Mouse (Mus musculus) subcutaneous adipose tissue, adult 2 months (tissue): Measurements from ENCODE around the gene Aldh3b3. TPM values are rescaled to one million over a fixed set of nuclear protein-coding genes. Genes with fewer than 3 reads are reported as not detected.

ENCODE experiments used
- polyA plus RNA-seq: library from polyadenylated mRNA; depleted of rRNA; stranded (reverse); fragments of >200 nt; gene quantifications from 2 replicates; pipeline ENCODE4 v1.2.3, GENCODE M21; 2012; ENCODE audit warnings: low replicate concordance; rRNA removed

Aldh3b3 gene
- 0.50 and 1.5 TPM in 2 replicates for polyA plus RNA-seq

GRCm38 (mm10) chr19:3958470-3958869 lies at the start of gene Aldh3b3:
Gene Aldh3b3, plus strand, starts transcription at chr19:3958645.

GRCm38 (mm10) chr19:3912337-3913204 lies 45.9 kb upstream of the Aldh3b3 start, which contains the start of gene Ndufs8:
Gene Ndufs8, minus strand, starts transcription at chr19:3912774.

GRCm38 (mm10) chr19:3929211-3929941 lies 29.1 kb upstream of the Aldh3b3 start, which contains the start of gene Aldh3b1:
Gene Aldh3b1, minus strand, starts transcription at chr19:3929808.

GRCm38 (mm10) chr19:3935032-3935895 lies 23.2 kb upstream of the Aldh3b3 start, which contains the start of gene Unc93b1:
Gene Unc93b1, plus strand, starts transcription at chr19:3935186.

DNA sequence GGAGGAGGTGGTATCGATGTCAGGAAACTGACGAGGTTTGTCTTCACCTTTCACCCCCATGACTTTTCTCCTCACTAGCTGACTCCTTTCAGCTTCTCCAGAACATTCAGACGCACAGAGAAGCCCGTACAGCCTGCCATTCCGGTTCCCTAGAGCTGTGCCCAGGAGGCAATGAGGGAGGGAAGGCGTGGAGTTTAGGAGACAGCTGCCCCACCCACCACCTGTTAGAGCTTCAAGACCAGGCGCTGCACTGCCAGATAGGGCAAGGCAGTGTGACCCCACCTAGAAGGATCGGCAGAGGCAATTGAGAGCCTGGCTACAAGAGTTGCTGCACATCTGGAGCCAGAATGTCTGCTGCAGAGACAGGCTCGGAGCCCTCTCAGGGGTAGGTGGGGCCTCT lies 13.8 kb downstream of the Aldh3b3 start, which contains the start of gene Aldh3b2:
Aldh3b2 (plus strand) TSS at position 100 of the 400 bp plus-strand sequence.

GRCm38 (mm10) chr19:3986334-3986733 lies 27.9 kb downstream of the Aldh3b3 start, which contains the start of gene Acy3:
Gene Acy3, plus strand, starts transcription at chr19:3986570.

DNA sequence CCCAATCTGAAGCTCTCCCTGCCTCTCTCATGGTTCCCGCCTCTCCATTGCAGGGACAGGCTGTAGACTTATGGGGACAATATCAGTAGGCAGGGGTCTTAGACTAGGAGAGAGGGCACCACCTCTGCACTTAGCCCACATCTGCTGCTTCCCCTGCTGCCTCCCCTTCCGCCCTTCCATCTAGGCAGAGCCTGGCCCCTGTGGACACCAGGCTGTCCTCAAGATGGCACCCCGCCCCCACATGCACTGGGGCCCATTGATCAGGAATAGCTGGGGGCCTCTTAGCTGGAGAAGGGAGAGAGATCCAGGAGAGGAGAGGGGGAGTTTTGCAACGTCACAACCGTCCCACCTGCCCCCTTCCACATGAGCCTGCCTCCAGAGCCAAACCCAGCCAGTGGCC lies 34.0 kb downstream of the Aldh3b3 start, which contains the start of gene Tbx10:
Tbx10 (plus strand) TSS at position 337 of the 400 bp plus-strand sequence.

DNA sequence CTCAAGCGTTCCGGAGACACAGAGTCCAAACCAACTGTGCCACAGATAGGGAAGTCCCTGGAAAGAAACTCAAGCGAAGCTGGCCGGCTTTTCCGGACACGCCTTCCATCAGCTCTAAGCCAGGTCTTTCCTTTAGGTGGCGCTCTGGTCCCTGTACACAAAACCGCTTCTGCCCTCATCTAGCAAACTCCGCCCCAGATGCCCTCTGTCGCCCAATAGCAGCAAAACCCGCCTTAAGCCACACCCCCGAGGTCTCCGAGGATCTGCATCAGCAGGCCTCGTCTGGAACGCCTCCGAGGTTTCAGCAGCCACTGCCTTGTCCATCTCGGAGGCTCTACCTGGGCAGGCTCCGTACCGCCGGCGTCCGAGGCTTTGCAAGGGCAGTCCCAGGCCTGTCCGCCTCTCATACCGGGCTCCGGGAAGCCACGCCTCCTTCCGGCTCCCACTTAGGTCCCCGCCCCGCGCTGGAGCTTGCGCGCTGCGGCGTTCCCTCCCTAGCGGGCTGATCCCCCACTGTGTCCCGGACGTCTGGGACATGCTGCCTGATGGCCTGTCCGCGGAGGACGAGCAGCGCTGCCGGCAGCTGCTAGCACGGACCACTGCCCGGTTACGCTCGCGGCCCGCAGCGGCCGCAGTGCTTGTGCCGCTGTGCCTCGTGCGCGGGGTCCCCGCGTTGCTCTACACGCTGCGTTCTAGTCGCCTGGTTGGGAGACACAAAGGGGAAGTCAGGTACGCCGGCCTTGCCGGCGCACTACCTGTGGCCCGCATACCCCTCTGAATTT lies 41.9 kb downstream of the Aldh3b3 start, which contains the start of the genes Nudt8 and Gm49405:
Nudt8 (plus strand) TSS at position 462 of the 782 bp plus-strand sequence.
Gm49405 (plus strand) TSS at position 508 of the 782 bp plus-strand sequence.

GRCm38 (mm10) chr19:4003112-4003511 lies 44.7 kb downstream of the Aldh3b3 start, which contains the start of gene Doc2g:
Gene Doc2g, plus strand, starts transcription at chr19:4003313.

DNA sequence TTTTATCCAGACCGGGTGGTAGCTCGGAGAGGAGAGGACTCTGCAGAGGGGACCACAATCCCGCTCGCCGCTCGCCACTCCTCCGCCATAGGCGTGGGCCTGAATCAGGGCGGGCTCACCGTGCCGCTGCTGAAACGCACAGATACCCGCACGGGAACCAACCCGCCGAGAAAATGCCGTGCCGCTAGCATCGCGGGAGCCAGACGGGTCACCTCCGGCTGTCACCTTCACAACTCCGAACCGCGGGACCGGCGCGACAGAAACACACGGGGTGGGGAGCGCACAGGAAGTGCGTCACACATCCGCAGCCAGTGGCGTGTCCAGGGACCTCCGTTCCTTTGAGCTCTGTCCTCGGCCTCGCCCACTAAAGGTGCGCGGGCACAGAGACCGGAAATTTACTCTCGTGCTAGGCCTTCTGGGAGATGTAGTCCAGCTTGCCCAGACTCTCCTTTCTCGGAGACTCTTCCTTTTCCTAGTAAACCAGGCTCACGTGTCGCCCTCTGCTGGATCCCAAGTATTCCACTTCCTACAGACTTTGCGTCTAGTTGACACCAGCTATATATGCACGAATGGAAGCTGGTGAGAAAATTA lies 54.1 kb downstream of the Aldh3b3 start, which contains the start of gene Ndufv1:
Ndufv1 (minus strand) TSS at position 375 of the 591 bp plus-strand sequence.

Other genes with a start within 250 kb of the Aldh3b3 start
- gene Kmt5b, start 191.2 kb upstream of the Aldh3b3 start, polyA plus RNA-seq: 16.4 and 22.3 TPM in 2 replicates
- 12.1 and 35.7 TPM in 2 replicates for gene Chka, start 106.9 kb upstream of the Aldh3b3 start, polyA plus RNA-seq
- gene Tcirg1, start 51.5 kb upstream of the Aldh3b3 start, polyA plus RNA-seq: 152 and 212 TPM in 2 replicates
- 277 and 311 TPM in 2 replicates for gene Ndufs8, start 45.9 kb upstream of the Aldh3b3 start, polyA plus RNA-seq
- gene Aldh3b1, start 28.8 kb upstream of the Aldh3b3 start, polyA plus RNA-seq: 11.6 and 18.9 TPM in 2 replicates
- gene Unc93b1, start 23.5 kb upstream of the Aldh3b3 start, polyA plus RNA-seq: 165 and 222 TPM in 2 replicates
- 23.0 and 56.2 TPM in 2 replicates for gene Aldh3b2, start 13.7 kb downstream of the Aldh3b3 start, polyA plus RNA-seq
- gene Acy3, start 27.9 kb downstream of the Aldh3b3 start, polyA plus RNA-seq: 37.6 and 75.0 TPM in 2 replicates
- not detected in 2 replicates for gene Tbx10, start 34.1 kb downstream of the Aldh3b3 start, polyA plus RNA-seq
- 8.2 and 27.4 TPM in 2 replicates for gene Nudt8, start 41.9 kb downstream of the Aldh3b3 start, polyA plus RNA-seq
- 0.85 and 3.3 TPM in 2 replicates for gene Gm49405, start 42.0 kb downstream of the Aldh3b3 start, polyA plus RNA-seq
- gene Doc2g, start 44.7 kb downstream of the Aldh3b3 start, polyA plus RNA-seq: 3.1 and 10.1 TPM in 2 replicates
- 208 and 265 TPM in 2 replicates for gene Ndufv1, start 54.2 kb downstream of the Aldh3b3 start, polyA plus RNA-seq
- gene Gstp1, start 79.3 kb downstream of the Aldh3b3 start, polyA plus RNA-seq: 601 and 616 TPM in 2 replicates
- gene Gstp2, start 87.4 kb downstream of the Aldh3b3 start, polyA plus RNA-seq: 48.1 and 59.0 TPM in 2 replicates
- 2.2 and 2.5 TPM in 2 replicates for gene Gstp3, start 100.9 kb downstream of the Aldh3b3 start, polyA plus RNA-seq
- gene Cabp2, start 122.9 kb downstream of the Aldh3b3 start, polyA plus RNA-seq: not detected in 2 replicates
- gene Cdk2ap2, start 138.5 kb downstream of the Aldh3b3 start, polyA plus RNA-seq: 139 and 211 TPM in 2 replicates
- gene Pitpnm1, start 141.4 kb downstream of the Aldh3b3 start, polyA plus RNA-seq: 115 and 122 TPM in 2 replicates
- 127 and 158 TPM in 2 replicates for gene Aip, start 167.2 kb downstream of the Aldh3b3 start, polyA plus RNA-seq
- gene Gpr152, start 181.1 kb downstream of the Aldh3b3 start, polyA plus RNA-seq: 0.26 and 0.43 TPM in 2 replicates
- gene Cabp4, start 185.4 kb downstream of the Aldh3b3 start, polyA plus RNA-seq: 0.59 and 0.64 TPM in 2 replicates
- 355 and 367 TPM in 2 replicates for gene Coro1b, start 190.0 kb downstream of the Aldh3b3 start, polyA plus RNA-seq
- gene Ptprcap, start 195.0 kb downstream of the Aldh3b3 start, polyA plus RNA-seq: 5.9 and 12.6 TPM in 2 replicates
- gene Rps6kb2, start 204.7 kb downstream of the Aldh3b3 start, polyA plus RNA-seq: 48.6 and 51.8 TPM in 2 replicates
- 12.9 and 15.8 TPM in 2 replicates for gene Carns1, start 216.8 kb downstream of the Aldh3b3 start, polyA plus RNA-seq
- gene Tbc1d10c, start 232.6 kb downstream of the Aldh3b3 start, polyA plus RNA-seq: 4.8 and 10.3 TPM in 2 replicates
- 495 and 521 TPM in 2 replicates for gene Ppp1ca, start 233.4 kb downstream of the Aldh3b3 start, polyA plus RNA-seq
- 37.6 and 43.6 TPM in 2 replicates for gene Rad9a, start 243.0 kb downstream of the Aldh3b3 start, polyA plus RNA-seq